Mouse (Mus musculus): ENCODE measurements around the gene Rabif. TPM values are rescaled to one million over a fixed set of nuclear protein-coding genes. Genes with fewer than 3 reads are reported as not detected.
"Not testable (repeated sequence)": the region's sequence is repeated elsewhere in the genome, so short reads cannot be mapped to it uniquely, and the experiment has no call there.

Gene Rabif
- polyA plus RNA-seq, 1 experiment from 2014 or later = 51.8 TPM

DNA sequence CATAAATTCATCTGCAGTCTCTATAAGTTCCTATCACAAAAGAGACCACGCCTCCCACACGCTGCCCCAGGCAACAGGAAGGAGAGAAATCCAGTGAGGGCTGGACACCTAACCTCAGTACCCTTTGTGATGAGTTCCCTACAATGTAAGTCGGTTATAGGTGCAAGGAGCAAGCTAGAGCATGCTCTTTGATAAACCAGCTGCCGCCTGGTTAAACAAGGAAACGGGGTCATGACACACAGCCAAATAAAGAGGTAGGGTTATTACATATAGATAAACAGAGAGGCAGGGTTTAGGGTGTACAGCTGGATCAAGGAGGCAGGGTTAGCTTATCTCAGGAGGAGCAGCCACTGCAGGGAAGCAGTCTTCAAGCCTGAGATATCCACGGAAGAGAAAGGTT is 32.3 kb downstream of the Rabif start:
- no peak for ATAC-seq (ENCODE audit: low FRiP score)
- no peak overlapping the region for H3K4me2 ChIP-seq (replicated peaks; ENCODE audit: low read depth, low read length)
- H3K27me3 ChIP-seq (ENCODE audit: control insufficient read depth, insufficient read depth, low read length) = no peaks in the 10 kb centered on the region

DNA sequence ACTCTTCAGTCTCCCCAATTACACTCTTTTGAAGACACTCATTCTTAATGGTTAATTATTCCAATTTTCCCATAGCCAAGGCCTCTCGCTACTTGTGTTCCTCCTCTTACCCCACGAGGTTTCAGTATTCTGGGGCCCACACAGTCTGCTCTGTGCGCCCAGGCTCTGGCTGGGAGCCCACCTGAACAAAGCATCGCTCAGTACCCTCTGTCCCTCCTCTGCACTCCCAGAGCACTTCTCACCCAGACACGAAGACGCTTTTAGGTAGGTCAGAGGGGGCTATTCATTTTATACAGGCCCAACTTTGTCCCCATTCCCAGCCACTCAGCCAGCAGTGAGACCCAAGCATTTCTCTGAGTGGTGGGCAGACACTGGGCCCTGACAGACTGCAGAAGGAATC is 36.2 kb downstream of the Rabif start:
- Histone ChIP-seq H3K36me3 (ENCODE audit: control insufficient read depth, insufficient read depth, low read length) (no peaks in the 10 kb centered on the region), H3K27ac (ENCODE audit: low read depth, low read length) (no peak overlapping the region), H3K4me3 (ENCODE audit: low read depth, low read length) (no peak overlapping the region), H3K9ac (ENCODE audit: low read depth, low read length) (no peak overlapping the region), H3K4me2 (replicated peaks; ENCODE audit: low read depth, low read length) (no peak overlapping the region), H3K9me3 (ENCODE audit: control insufficient read depth, low read length) (no peaks in the 10 kb centered on the region), H3K27me3 (ENCODE audit: control insufficient read depth, insufficient read depth, low read length) (no peaks in the 10 kb centered on the region), H3K4me1 (replicated peaks; ENCODE audit: control insufficient read depth, insufficient read depth, low read length) (no peaks in the 10 kb centered on the region)
- ATAC-seq (ENCODE audit: low FRiP score) (no peak), DNase-seq (ENCODE audit: low spot score) (no peak)
- WGBS = 88% methylated on average over 6 of the region's 6 CpGs

More for the DNA sequence above, 32.3 kb downstream of the Rabif start:
- Histone ChIP-seq H3K9me3 (ENCODE audit: control insufficient read depth, low read length) (no peaks in the 10 kb centered on the region), H3K9ac (ENCODE audit: low read depth, low read length) (no peak overlapping the region), H3K27ac (ENCODE audit: low read depth, low read length) (no peak overlapping the region), H3K36me3 (ENCODE audit: control insufficient read depth, insufficient read depth, low read length) (no peaks in the 10 kb centered on the region), H3K4me1 (replicated peaks; ENCODE audit: control insufficient read depth, insufficient read depth, low read length) (no peaks in the 10 kb centered on the region), H3K4me3 (ENCODE audit: low read depth, low read length) (no peak overlapping the region)
- no peak for DNase-seq (ENCODE audit: low spot score)
- WGBS = 82% methylated on average over 6 of the region's 6 CpGs

DNA sequence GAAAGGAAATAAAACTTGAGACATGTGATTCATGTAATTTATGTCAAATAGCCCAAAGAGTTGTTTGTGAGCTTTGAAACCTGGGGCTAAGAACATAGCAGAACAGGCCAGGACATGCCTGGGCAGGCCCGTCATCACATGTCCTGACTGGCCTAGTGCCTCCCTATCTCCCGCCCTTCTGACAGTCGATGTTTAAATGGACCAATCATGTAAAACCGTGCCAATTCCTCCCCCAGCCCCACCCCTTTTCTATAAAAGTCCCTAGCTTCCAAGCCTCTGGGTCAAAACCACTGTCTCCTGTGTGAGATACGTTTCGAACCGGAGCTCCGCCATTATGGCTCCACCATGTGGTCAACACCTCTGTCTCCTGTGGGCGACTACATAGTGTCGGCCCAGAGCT is 39.3 kb downstream of the Rabif start:
- DNase-seq (ENCODE audit: low spot score); H3K36me3 ChIP-seq (ENCODE audit: control insufficient read depth, insufficient read depth, low read length); H3K4me2 ChIP-seq (replicated peaks; ENCODE audit: low read depth, low read length); H3K4me3 ChIP-seq (ENCODE audit: low read depth, low read length); H3K4me1 ChIP-seq (replicated peaks; ENCODE audit: control insufficient read depth, insufficient read depth, low read length); H3K9me3 ChIP-seq (ENCODE audit: control insufficient read depth, low read length); H3K27ac ChIP-seq (ENCODE audit: low read depth, low read length); H3K27me3 ChIP-seq (ENCODE audit: control insufficient read depth, insufficient read depth, low read length); H3K9ac ChIP-seq (ENCODE audit: low read depth, low read length); ATAC-seq (ENCODE audit: low FRiP score): not testable (repeated sequence)
- 89% methylated on average over 10 of the region's 10 CpGs for WGBS

DNA sequence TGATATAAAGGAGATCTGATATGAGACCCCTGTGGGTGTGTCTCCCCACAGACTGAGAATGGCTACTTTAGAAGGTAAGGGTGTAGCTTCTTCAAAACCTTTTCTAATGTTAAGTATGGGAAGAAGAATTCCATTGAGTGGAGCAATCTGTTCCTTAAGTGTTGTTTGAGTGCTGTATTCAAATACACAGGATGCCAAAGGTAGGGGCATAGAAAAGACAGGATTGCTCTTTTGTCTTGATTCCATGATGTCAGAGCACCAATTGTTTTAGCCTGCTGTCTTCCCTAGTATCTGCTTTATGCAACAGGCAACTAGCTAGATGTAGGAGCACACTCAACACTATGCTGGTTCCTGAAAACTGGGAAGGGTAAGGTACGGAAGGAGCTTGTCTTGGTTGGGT is 40.6 kb downstream of the Rabif start:
- no peak for ATAC-seq (ENCODE audit: low FRiP score)
- 100% methylated on average over 1 of the region's 1 CpGs for WGBS

DNA sequence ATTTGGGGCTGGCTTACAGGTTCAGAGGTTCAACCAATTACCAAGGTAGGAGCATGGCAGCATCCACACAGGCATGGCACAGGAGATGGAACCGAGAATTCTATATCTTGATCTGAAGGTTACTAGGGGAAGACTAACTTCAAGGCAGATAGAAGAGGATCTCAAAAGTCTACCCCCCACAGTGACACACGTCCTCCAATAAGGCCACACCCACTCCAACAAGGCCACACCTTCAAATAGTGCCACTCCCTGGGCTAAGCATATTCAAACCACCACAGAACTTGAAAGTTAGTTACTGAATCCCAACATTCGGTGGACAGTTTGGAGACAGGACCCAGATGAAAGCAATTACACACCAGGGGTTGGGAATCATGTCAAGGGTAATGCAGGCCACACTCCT is 41.1 kb downstream of the Rabif start:
- DNase-seq (ENCODE audit: low spot score) (no peak), ATAC-seq (ENCODE audit: low FRiP score) (no peak)
- Histone ChIP-seq H3K27me3 (ENCODE audit: control insufficient read depth, insufficient read depth, low read length) (no peaks in the 10 kb centered on the region), H3K9ac (ENCODE audit: low read depth, low read length) (no peak overlapping the region), H3K4me1 (replicated peaks; ENCODE audit: control insufficient read depth, insufficient read depth, low read length) (no peaks in the 10 kb centered on the region), H3K4me2 (replicated peaks; ENCODE audit: low read depth, low read length) (no peak overlapping the region), H3K36me3 (ENCODE audit: control insufficient read depth, insufficient read depth, low read length) (no peaks in the 10 kb centered on the region), H3K27ac (ENCODE audit: low read depth, low read length) (no peak overlapping the region), H3K4me3 (ENCODE audit: low read depth, low read length) (no peak overlapping the region), H3K9me3 (ENCODE audit: control insufficient read depth, low read length) (no peaks in the 10 kb centered on the region)
- WGBS = 59% methylated on average over 3 of the region's 3 CpGs

More for the DNA sequence above, 40.6 kb downstream of the Rabif start:
- H3K9ac ChIP-seq (ENCODE audit: low read depth, low read length) = no peak overlapping the region
- no peaks in the 10 kb centered on the region for H3K36me3 ChIP-seq (ENCODE audit: control insufficient read depth, insufficient read depth, low read length)
- no peaks in the 10 kb centered on the region for H3K9me3 ChIP-seq (ENCODE audit: control insufficient read depth, low read length)
- no peaks in the 10 kb centered on the region for H3K4me1 ChIP-seq (replicated peaks; ENCODE audit: control insufficient read depth, insufficient read depth, low read length)
- no peaks in the 10 kb centered on the region for H3K27me3 ChIP-seq (ENCODE audit: control insufficient read depth, insufficient read depth, low read length)
- no peak overlapping the region for H3K27ac ChIP-seq (ENCODE audit: low read depth, low read length)
- no peak for DNase-seq (ENCODE audit: low spot score)
- no peak overlapping the region for H3K4me2 ChIP-seq (replicated peaks; ENCODE audit: low read depth, low read length)
- no peak overlapping the region for H3K4me3 ChIP-seq (ENCODE audit: low read depth, low read length)

DNA sequence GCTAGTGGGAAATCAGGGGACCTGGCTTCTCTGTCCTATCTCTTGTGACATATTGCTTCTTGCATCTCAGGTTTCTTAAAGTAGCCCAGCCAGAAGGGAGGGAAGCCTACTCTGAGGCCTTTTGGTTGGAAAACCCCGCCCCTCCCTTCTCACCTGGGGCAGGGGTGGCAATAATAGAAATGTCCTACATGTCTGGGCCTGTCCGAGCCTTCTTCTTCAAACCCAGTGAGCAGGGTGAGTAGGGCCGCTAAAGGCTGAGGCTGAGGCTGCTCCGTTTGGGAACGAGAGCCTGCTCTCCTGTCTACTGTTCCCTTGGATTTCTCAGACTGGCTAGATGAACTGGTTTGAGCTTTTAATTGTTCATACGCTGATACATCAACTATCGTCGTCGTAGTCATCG is 46.2 kb downstream of the Rabif start:
- no peaks in the 10 kb centered on the region for H3K27me3 ChIP-seq (ENCODE audit: control insufficient read depth, insufficient read depth, low read length)
- 92% methylated on average over 10 of the region's 10 CpGs for WGBS
- H3K9ac ChIP-seq (ENCODE audit: low read depth, low read length) = no peak overlapping the region
- no peaks in the 10 kb centered on the region for H3K9me3 ChIP-seq (ENCODE audit: control insufficient read depth, low read length)
- H3K27ac ChIP-seq (ENCODE audit: low read depth, low read length) = no peak overlapping the region
- no peaks in the 10 kb centered on the region for H3K4me1 ChIP-seq (replicated peaks; ENCODE audit: control insufficient read depth, insufficient read depth, low read length)
- no peak overlapping the region for H3K4me3 ChIP-seq (ENCODE audit: low read depth, low read length)
- DNase-seq (ENCODE audit: low spot score) = no peak
- ATAC-seq (ENCODE audit: low FRiP score) = no peak
- H3K36me3 ChIP-seq (ENCODE audit: control insufficient read depth, insufficient read depth, low read length) = no peaks in the 10 kb centered on the region
- H3K4me2 ChIP-seq (replicated peaks; ENCODE audit: low read depth, low read length) = no peak overlapping the region

DNA sequence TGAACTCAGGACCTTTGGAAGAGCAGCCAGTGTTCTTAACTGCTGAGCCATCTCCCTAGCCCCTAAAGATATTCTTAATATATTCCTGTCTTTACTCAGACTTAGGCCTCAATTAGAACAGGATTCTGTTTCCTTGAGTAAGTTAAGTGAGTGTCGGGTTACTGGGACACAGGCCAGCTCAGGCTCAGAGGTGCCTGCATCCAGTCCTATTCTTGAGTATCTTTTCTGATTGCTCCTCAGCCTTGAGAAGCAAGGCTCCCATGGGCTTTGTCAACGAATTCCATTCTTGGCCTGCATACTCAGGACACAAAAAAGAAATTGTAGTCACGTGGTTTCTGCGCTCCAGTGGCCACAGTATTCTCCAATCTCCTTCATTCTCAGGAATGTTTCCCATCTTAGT is 53.8 kb downstream of the Rabif start:
- Histone ChIP-seq H3K36me3 (ENCODE audit: control insufficient read depth, insufficient read depth, low read length) (no peaks in the 10 kb centered on the region), H3K9ac (ENCODE audit: low read depth, low read length) (no peak overlapping the region), H3K27ac (ENCODE audit: low read depth, low read length) (no peak overlapping the region), H3K4me1 (replicated peaks; ENCODE audit: control insufficient read depth, insufficient read depth, low read length) (no peaks in the 10 kb centered on the region), H3K9me3 (ENCODE audit: control insufficient read depth, low read length) (no peaks in the 10 kb centered on the region), H3K27me3 (ENCODE audit: control insufficient read depth, insufficient read depth, low read length) (no peaks in the 10 kb centered on the region), H3K4me2 (replicated peaks; ENCODE audit: low read depth, low read length) (no peak overlapping the region), H3K4me3 (ENCODE audit: low read depth, low read length) (no peak overlapping the region)
- DNase-seq (ENCODE audit: low spot score) = no peak
- WGBS = 69% methylated on average over 4 of the region's 4 CpGs
- ATAC-seq (ENCODE audit: low FRiP score) = no peak

DNA sequence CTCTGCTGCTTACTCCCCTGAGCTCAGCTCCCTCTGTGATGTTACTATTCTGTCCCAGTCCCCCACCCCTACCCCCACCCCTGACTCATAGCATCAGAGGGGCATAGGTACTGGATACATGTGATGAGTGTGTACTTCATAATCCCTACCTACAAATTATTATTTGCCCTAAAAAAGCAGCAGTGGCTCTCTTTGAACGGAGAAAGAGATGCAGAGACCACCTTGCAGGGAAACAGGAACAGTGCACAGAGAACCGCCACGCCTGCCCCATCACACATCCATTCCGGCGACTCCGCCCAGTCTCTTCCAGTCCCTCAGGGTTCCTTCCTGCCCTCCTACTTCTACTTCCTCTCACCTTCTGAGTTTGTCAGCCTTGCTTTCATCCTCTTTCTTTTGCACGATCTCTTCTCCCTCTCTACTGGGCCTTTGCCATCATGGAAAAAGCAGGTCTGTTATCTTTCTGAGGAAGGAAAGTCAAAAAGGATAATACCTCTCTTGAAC is 55.2 kb downstream of the Rabif start, which contains the start of gene Mgat4e:
Gene Mgat4e, minus strand, starts transcription at position 51 of the 501 bp plus-strand sequence.
- Histone ChIP-seq H3K27ac (ENCODE audit: low read depth, low read length) (no peak within 1 kb of the TSS), H3K4me1 (replicated peaks; ENCODE audit: control insufficient read depth, insufficient read depth, low read length) (no peaks in the 10 kb centered on the region), H3K27me3 (ENCODE audit: control insufficient read depth, insufficient read depth, low read length) (no peaks in the 10 kb centered on the region), H3K4me2 (replicated peaks; ENCODE audit: low read depth, low read length) (no peak within 1 kb of the TSS), H3K4me3 (ENCODE audit: low read depth, low read length) (no peak within 1 kb of the TSS), H3K9ac (ENCODE audit: low read depth, low read length) (no peak within 1 kb of the TSS), H3K36me3 (ENCODE audit: control insufficient read depth, insufficient read depth, low read length) (no peaks in the 10 kb centered on the region), H3K9me3 (ENCODE audit: control insufficient read depth, low read length) (no peaks in the 10 kb centered on the region)
- no peak for ATAC-seq (ENCODE audit: low FRiP score)
- 63% methylated on average over 7 of the region's 7 CpGs for WGBS
- DNase-seq (ENCODE audit: low spot score) = no peak

DNA sequence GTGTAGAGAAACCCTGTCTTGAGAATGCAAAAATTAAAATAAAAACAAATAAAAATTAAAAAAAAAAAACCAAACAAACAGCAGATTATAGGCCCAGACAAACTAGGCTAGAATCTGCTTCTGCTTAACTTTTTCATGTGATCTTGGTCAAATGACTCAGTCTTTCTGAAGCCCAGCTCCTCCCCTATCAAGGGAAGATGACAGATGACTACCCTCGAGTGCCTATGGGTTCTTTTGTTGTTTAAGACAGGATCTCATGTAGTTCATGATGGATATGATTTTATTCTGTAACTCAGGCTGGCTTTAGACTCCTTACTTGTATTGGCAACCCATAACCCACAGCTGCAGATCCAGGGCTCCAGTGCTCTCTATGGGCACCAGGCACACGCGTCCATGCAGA is 57.4 kb downstream of the Rabif start:
- 89% methylated on average over 3 of the region's 3 CpGs for WGBS
- H3K4me1 ChIP-seq (replicated peaks; ENCODE audit: control insufficient read depth, insufficient read depth, low read length) = peaks cover 5% of the 10 kb centered on the region

More for the DNA sequence above, 57.4 kb downstream of the Rabif start:
- Histone ChIP-seq H3K27ac (ENCODE audit: low read depth, low read length) (no peak overlapping the region), H3K4me3 (ENCODE audit: low read depth, low read length) (no peak overlapping the region), H3K27me3 (ENCODE audit: control insufficient read depth, insufficient read depth, low read length) (no peaks in the 10 kb centered on the region), H3K9ac (ENCODE audit: low read depth, low read length) (no peak overlapping the region), H3K9me3 (ENCODE audit: control insufficient read depth, low read length) (no peaks in the 10 kb centered on the region), H3K4me2 (replicated peaks; ENCODE audit: low read depth, low read length) (no peak overlapping the region), H3K36me3 (ENCODE audit: control insufficient read depth, insufficient read depth, low read length) (no peaks in the 10 kb centered on the region)
- ATAC-seq (ENCODE audit: low FRiP score) = no peak
- DNase-seq (ENCODE audit: low spot score) = no peak
